Comparison of ENCODE assay signal across 13 mouse cellular contexts in the genomic region with DNA sequence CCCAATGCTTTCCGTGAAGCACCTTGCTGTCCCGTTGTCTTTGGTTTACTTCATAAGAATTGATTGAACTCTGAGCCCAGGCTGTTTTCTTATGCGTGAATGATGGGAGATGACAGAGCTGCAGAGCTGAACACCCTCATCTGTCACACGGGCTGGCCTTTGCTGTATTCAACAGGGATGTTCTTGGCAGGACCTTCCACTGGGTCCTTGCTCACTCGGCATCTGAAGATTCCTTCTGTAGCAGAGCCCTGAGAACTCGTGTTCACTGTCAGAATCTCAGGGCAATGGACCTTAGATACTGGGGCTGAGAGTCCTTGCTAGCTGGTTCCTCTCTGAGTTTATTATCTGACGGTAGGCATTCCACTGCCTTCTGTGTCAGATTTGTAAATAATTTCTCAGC. TPM values are rescaled to one million over a fixed set of nuclear protein-coding genes. Genes with fewer than 3 reads are reported as not detected.
A peak's percentile ranks its signal among the peaks of the same experiment; 100 is the strongest.
DNase-seq lines count a peak whose midpoint lies in the region; ATAC-seq and TF ChIP-seq lines count a peak whose summit lies in the region.
"Had no signal": no experiment of that assay in that cellular context is flagged by ENCODE, and none has a peak within 500 bp of the region (broad histone marks: within the 10 kb centered on the region; RNA-seq: fewer than 3 reads in every experiment).

No protein-coding gene starts in this region.

- DNase-seq in forebrain, embryonic 10.5 days (ENCODE audit: extremely low spot score, low spot score) = no peak
- DNase-seq in left cerebral cortex, adult 2 months (ENCODE audit: extremely low spot score in 1 of 2, low spot score in 2 of 2) = no peak
- DNase-seq in left cerebral cortex, postnatal 10 days (ENCODE audit: extremely low spot score in 1 of 2, low spot score in 2 of 2) = no peak
- no peak for DNase-seq in MN1 (ENCODE audit: low spot score)
- DNase-seq in testis, postnatal 10 days (ENCODE audit: low spot score) = no peak
- DNase-seq: layer of hippocampus, postnatal 36 days; right cerebral cortex, adult 18-20 months had no signal

- no peak overlapping the region; the same call in 1 of the 2 replicates for H3K9ac ChIP-seq in forebrain, embryonic 12.5 days
- H3K9ac ChIP-seq in hindbrain, embryonic 16.5 days (ENCODE audit: low read depth, low read length) = peak overlapping the region; percentile 7; the same call in 1 of the 2 replicates
- H3K9ac ChIP-seq: embryonic facial prominence, embryonic 12.5 days; liver, embryonic 12.5 days; stomach, embryonic 15.5 days had no signal

- no peak overlapping the region for H3K4me3 ChIP-seq in forebrain, embryonic 12.5 days (replicated peaks)
- no peak overlapping the region for H3K4me3 ChIP-seq in forebrain, embryonic 10.5 days
- H3K4me3 ChIP-seq in left cerebral cortex, adult 2 months = peak overlapping the region; percentile 29; the same call in 1 of the 2 replicates
- peak overlapping the region; percentile 13 for H3K4me3 ChIP-seq in hindbrain, embryonic 16.5 days (ENCODE audit: low read length)
- H3K4me3 ChIP-seq in olfactory bulb, adult 2 months (ENCODE audit: insufficient read depth, low read depth, low read length) = peak overlapping the region; percentile 40
- H3K4me3 ChIP-seq: embryonic facial prominence, embryonic 12.5 days; liver, embryonic 12.5 days; stomach, embryonic 15.5 days had no signal

- H3K9me3 ChIP-seq in forebrain, embryonic 12.5 days = no peaks in the 10 kb centered on the region
- H3K9me3 ChIP-seq in forebrain, embryonic 10.5 days = no peaks in the 10 kb centered on the region
- no peaks in the 10 kb centered on the region for H3K9me3 ChIP-seq in hindbrain, embryonic 16.5 days (ENCODE audit: control insufficient read depth, low read length)
- H3K9me3 ChIP-seq: embryonic facial prominence, embryonic 12.5 days; liver, embryonic 12.5 days; stomach, embryonic 15.5 days had no signal

- peaks cover 52% of the 10 kb centered on the region for H3K4me1 ChIP-seq in forebrain, embryonic 12.5 days
- peaks cover 44% of the 10 kb centered on the region for H3K4me1 ChIP-seq in forebrain, embryonic 10.5 days
- H3K4me1 ChIP-seq in hindbrain, embryonic 16.5 days (ENCODE audit: control insufficient read depth, insufficient read depth, low read depth, low read length) = peaks cover 32% of the 10 kb centered on the region
- peaks cover 24% of the 10 kb centered on the region for H3K4me1 ChIP-seq in olfactory bulb, adult 2 months (ENCODE audit: control insufficient read depth, insufficient read depth, low read length)

- no peaks in the 10 kb centered on the region for H3K36me3 ChIP-seq in forebrain, embryonic 12.5 days (replicated peaks)
- no peaks in the 10 kb centered on the region for H3K36me3 ChIP-seq in forebrain, embryonic 10.5 days (replicated peaks)
- H3K36me3 ChIP-seq in hindbrain, embryonic 16.5 days (ENCODE audit: control insufficient read depth, insufficient read depth, low read length) = no peaks in the 10 kb centered on the region
- H3K36me3 ChIP-seq: embryonic facial prominence, embryonic 12.5 days; liver, embryonic 12.5 days; stomach, embryonic 15.5 days had no signal

- H3K27me3 ChIP-seq in forebrain, embryonic 12.5 days = no peaks in the 10 kb centered on the region
- H3K27me3 ChIP-seq in forebrain, embryonic 10.5 days (ENCODE audit: poor library complexity, severe bottlenecking) = peaks cover 5% of the 10 kb centered on the region
- H3K27me3 ChIP-seq in hindbrain, embryonic 16.5 days (replicated peaks; ENCODE audit: control insufficient read depth, insufficient read depth, low read length) = no peaks in the 10 kb centered on the region
- H3K27me3 ChIP-seq: embryonic facial prominence, embryonic 12.5 days; liver, embryonic 12.5 days; stomach, embryonic 15.5 days had no signal

- TF ChIP-seq CTCF in left cerebral cortex, adult 2 months (IDR thresholded peaks at IDR 0.05) = no peak
- no peak for TF ChIP-seq CTCF in olfactory bulb, adult 2 months (IDR thresholded peaks at IDR 0.05; ENCODE audit: insufficient read depth, low read depth, low read length)

- no peak overlapping the region for H3K27ac ChIP-seq in forebrain, embryonic 12.5 days
- no peak overlapping the region for H3K27ac ChIP-seq in forebrain, embryonic 10.5 days
- H3K27ac ChIP-seq in left cerebral cortex, adult 2 months = peak overlapping the region; percentile 73
- 0 out of 2 replicates have a peak overlapping the region, but pooled peaks have one; percentile 29 for H3K27ac ChIP-seq in hindbrain, embryonic 16.5 days (ENCODE audit: low read depth, low read length)
- H3K27ac ChIP-seq in olfactory bulb, adult 2 months (ENCODE audit: insufficient read depth, low read depth, low read length) = no peak overlapping the region
- H3K27ac ChIP-seq: embryonic facial prominence, embryonic 12.5 days; liver, embryonic 12.5 days; stomach, embryonic 15.5 days had no signal

- no peak for TF ChIP-seq POLR2A in olfactory bulb, adult 2 months (IDR thresholded peaks at IDR 0.05; ENCODE audit: insufficient read depth, low read depth, low read length)

- ATAC-seq in forebrain, embryonic 12.5 days (ENCODE audit: low FRiP score) = no peak
- ATAC-seq in hindbrain, embryonic 16.5 days = no peak
- ATAC-seq: liver, embryonic 12.5 days had no signal

- H3K4me2 ChIP-seq in forebrain, embryonic 12.5 days = peak overlapping the region; percentile 60
- peak overlapping the region; percentile 53 for H3K4me2 ChIP-seq in hindbrain, embryonic 16.5 days (ENCODE audit: low read length)
- H3K4me2 ChIP-seq: embryonic facial prominence, embryonic 12.5 days; liver, embryonic 12.5 days; stomach, embryonic 15.5 days had no signal

- intact Hi-C loops in left cerebral cortex, adult 2 months (cut with DNase I) = loop anchor here (2.0 kb wide), 2 partner anchors 17 to 25 kb away; partner anchors contain the start of gene Fam214a
- intact Hi-C loops in left cerebral cortex, postnatal 10 days (cut with DNase I) = no loop called here

- 73% methylated on average over 7 of the region's 7 CpGs for WGBS in forebrain, embryonic 12.5 days
- WGBS in forebrain, embryonic 10.5 days = 81% methylated on average over 7 of the region's 7 CpGs
- WGBS in hindbrain, embryonic 16.5 days = 45% methylated on average over 7 of the region's 7 CpGs
- WGBS in olfactory bulb, adult 2 months = 31% methylated on average over 7 of the region's 7 CpGs

RNA-seq across cellular contexts. Expression of gene Fam214a, which starts 25.3 kb away (rescaled TPM):
- 30.9 and 34.1 TPM in 2 replicates for polyA plus RNA-seq in forebrain, embryonic 12.5 days (2016; fragmentation: Nextera tagmentation; extraction: Ambion mirVana)
- 8.0 and 10.3 TPM in 2 replicates for polyA plus RNA-seq in forebrain, embryonic 10.5 days (2016; fragmentation: Nextera tagmentation; extraction: Ambion mirVana)
- 10 to 100 TPM; 35.3 to 37.5 TPM for total RNA-seq in left cerebral cortex, adult 2 months (2021)
- total RNA-seq in left cerebral cortex, postnatal 10 days (2021) = 10 to 100 TPM; 25.9 to 33.9 TPM
- 20.5 and 22.3 TPM in 2 replicates for polyA plus RNA-seq in hindbrain, embryonic 16.5 days (2015; fragmentation: Nextera tagmentation; extraction: Ambion mirVana)
- not detected in 2 replicates for polyA plus RNA-seq in olfactory bulb, adult 2 months (2012; ENCODE audit: insufficient read depth, insufficient read length, low replicate concordance, missing spikeins)

RNA-seq across cellular contexts. Expression of gene Arpp19, which starts 59.5 kb away (rescaled TPM):
- 321 and 326 TPM in 2 replicates for polyA plus RNA-seq in forebrain, embryonic 12.5 days (2016; fragmentation: Nextera tagmentation; extraction: Ambion mirVana)
- polyA plus RNA-seq in forebrain, embryonic 10.5 days (2016; fragmentation: Nextera tagmentation; extraction: Ambion mirVana) = 351 and 362 TPM in 2 replicates
- 100 to 1,000 TPM; 449 to 473 TPM for total RNA-seq in left cerebral cortex, adult 2 months (2021)
- 100 to 1,000 TPM; 187 to 198 TPM for total RNA-seq in left cerebral cortex, postnatal 10 days (2021)
- polyA plus RNA-seq in hindbrain, embryonic 16.5 days (2015; fragmentation: Nextera tagmentation; extraction: Ambion mirVana) = 197 and 208 TPM in 2 replicates
- not detected in 2 replicates for polyA plus RNA-seq in olfactory bulb, adult 2 months (2012; ENCODE audit: insufficient read depth, insufficient read length, low replicate concordance, missing spikeins)

Comparison
In these comparisons a context has a peak if more than half of its experiments do, and no peak if none do; other contexts are left out.
1. H3K27ac ChIP-seq: peak in left cerebral cortex, adult 2 months (single experiment) and hindbrain, embryonic 16.5 days (single experiment); none in forebrain, embryonic 12.5 days (single experiment), forebrain, embryonic 10.5 days (single experiment) and olfactory bulb, adult 2 months (single experiment).
2. H3K4me3 ChIP-seq: peak in left cerebral cortex, adult 2 months (single experiment), hindbrain, embryonic 16.5 days (single experiment) and olfactory bulb, adult 2 months (single experiment); none in forebrain, embryonic 12.5 days (single experiment) and forebrain, embryonic 10.5 days (single experiment).